Mouse (Mus musculus): ENCODE measurements around the gene Spop. TPM values are rescaled to one million over a fixed set of nuclear protein-coding genes. Genes with fewer than 3 reads are reported as not detected.

The Spop gene
- polyA plus RNA-seq, 1 experiment from 2014 or later, result 72.5 TPM

- peak; percentile 59 for ATAC-seq (ENCODE audit: low read depth)
- 0 out of 2 replicates have a peak within 1 kb of the TSS, but pooled peaks have one; percentile 9 for H3K9ac ChIP-seq (ENCODE audit: low read depth, low read length)
- H3K4me1 ChIP-seq (ENCODE audit: control insufficient read depth, low read depth, low read length), result peaks cover 5% of the 10 kb centered on the region
- no peak within 1 kb of the TSS for H3K27ac ChIP-seq (ENCODE audit: low read length)
- WGBS (ENCODE audit: insufficient replicate concordance), result under 1% methylated on average over 64 of the region's 66 CpGs
- peak within 1 kb of the TSS; percentile 52 for H3K4me3 ChIP-seq (ENCODE audit: low read depth, low read length)
- no peaks in the 10 kb centered on the region for H3K36me3 ChIP-seq (ENCODE audit: control insufficient read depth, insufficient read depth)
- H3K27me3 ChIP-seq (ENCODE audit: control insufficient read depth, insufficient read depth, low read depth, low read length), result peaks cover 66% of the 10 kb centered on the region
- H3K4me2 ChIP-seq (ENCODE audit: low read depth, low read length), result peak within 1 kb of the TSS; percentile 69
- H3K9me3 ChIP-seq (replicated peaks; ENCODE audit: control insufficient read depth, low read length), result no peaks in the 10 kb centered on the region
These were observed 100.5 kb downstream of the Spop start, which contains the start of gene Nxph3 for GRCm38 (mm10) chr11:95514298-95514861. Nxph3 (minus strand) TSS chr11:95514570.

DNA sequence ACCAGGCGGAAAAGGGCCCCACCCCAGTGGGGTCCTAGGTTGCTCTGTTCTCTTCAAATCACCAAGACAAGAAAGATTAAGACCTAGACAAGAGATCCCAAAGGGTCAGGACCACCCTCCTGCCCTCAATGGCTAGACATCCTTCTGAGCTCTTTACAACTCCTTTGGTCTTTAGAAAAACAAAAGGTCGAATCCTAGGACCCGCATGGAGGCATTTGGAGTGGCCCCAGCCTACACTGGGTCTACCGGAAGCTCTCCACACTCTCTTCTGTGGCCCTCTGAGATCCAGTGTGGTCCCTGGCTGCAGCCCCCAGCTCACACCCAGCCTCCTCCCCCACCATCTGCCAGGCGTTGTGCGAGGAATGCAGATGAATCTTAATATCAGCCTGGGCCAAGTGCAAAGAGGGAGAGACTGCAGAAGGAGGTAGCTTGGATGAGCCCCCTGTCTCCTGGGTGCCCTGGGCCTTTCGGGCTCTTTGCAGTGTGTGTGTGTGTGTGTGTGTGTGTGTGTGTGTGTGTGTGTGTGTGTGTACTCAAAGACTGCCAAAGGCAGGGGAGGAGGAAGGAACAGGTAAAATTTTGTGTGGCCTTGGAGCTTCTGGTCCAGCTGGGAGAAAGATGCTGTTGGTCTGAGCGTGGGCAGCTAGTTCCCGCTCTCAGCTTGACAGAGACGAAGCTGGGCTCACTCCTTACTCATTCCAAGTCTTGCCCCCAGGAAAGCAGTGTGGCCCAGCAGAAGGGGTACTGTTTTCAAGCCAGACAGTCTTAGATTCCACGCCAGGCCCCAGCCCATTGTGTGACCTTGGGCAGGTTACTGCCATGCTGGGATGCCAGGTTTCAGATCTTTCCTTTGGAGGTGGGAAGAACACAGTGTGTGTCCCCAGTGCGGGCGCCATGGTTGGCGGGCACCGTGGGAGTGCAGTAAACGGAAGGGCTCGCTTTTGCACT, 101.8 kb downstream of the Spop start:
- Histone ChIP-seq H3K4me3 (ENCODE audit: low read depth, low read length) (no peak overlapping the region), H3K27ac (ENCODE audit: low read length) (no peak overlapping the region), H3K36me3 (ENCODE audit: control insufficient read depth, insufficient read depth) (no peaks in the 10 kb centered on the region), H3K4me2 (ENCODE audit: low read depth, low read length) (no peak overlapping the region), H3K9me3 (replicated peaks; ENCODE audit: control insufficient read depth, low read length) (no peaks in the 10 kb centered on the region), H3K27me3 (ENCODE audit: control insufficient read depth, insufficient read depth, low read depth, low read length) (peaks cover 66% of the 10 kb centered on the region), H3K9ac (ENCODE audit: low read depth, low read length) (no peak overlapping the region), H3K4me1 (ENCODE audit: control insufficient read depth, low read depth, low read length) (peaks cover 8% of the 10 kb centered on the region)
- ATAC-seq (ENCODE audit: low read depth), result no peak
- 41% methylated on average over 17 of the region's 17 CpGs for WGBS (ENCODE audit: insufficient replicate concordance)

DNA sequence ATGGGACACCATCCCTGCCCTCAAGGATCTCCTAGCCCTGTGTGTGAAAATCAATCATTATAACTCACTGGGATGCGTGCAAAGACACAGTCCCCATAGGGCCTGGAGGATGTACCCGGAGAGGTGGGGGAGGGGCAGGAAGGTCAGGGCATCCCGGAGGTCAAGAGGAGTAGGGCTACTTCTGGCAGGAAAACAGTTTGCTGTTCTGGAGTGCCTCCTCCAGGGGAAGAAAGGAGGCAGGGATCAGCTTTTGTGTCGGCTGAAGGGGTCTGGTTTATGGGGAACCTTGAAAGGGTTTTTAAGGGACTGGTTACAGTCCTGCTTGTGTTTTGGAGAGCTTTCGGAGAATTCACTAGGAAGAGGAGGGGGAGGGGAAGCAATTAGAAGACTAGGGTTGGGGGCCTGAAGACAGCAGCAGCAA, 102.6 kb downstream of the Spop start:
- Histone ChIP-seq H3K4me3 (ENCODE audit: low read depth, low read length) (no peak overlapping the region), H3K9ac (ENCODE audit: low read depth, low read length) (no peak overlapping the region), H3K4me2 (ENCODE audit: low read depth, low read length) (no peak overlapping the region), H3K36me3 (ENCODE audit: control insufficient read depth, insufficient read depth) (no peaks in the 10 kb centered on the region), H3K9me3 (replicated peaks; ENCODE audit: control insufficient read depth, low read length) (no peaks in the 10 kb centered on the region), H3K27me3 (ENCODE audit: control insufficient read depth, insufficient read depth, low read depth, low read length) (peaks cover 63% of the 10 kb centered on the region), H3K27ac (ENCODE audit: low read length) (no peak overlapping the region), H3K4me1 (ENCODE audit: control insufficient read depth, low read depth, low read length) (peaks cover 13% of the 10 kb centered on the region)
- WGBS (ENCODE audit: insufficient replicate concordance), result 13% methylated on average over 5 of the region's 5 CpGs
- ATAC-seq (ENCODE audit: low read depth), result no peak

DNA sequence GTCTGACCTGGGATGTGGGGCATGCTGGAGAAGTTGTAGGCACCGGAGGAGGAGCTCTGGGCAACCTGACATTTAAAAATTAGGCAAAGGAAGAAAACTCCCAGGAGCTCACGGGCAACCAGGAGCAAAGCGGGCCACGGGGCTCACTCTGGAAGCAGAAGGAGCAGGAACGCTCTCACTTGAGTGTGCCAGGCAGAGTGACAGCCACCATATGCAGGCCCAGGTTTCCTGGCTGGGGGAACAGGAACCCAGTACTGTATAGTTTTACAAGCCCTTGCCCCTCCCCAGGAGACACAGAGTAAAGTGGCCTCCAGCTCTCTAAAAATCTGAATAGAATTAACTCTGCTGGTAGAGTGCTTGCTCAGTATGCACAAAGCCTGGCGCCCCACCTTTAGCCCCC, 103.3 kb downstream of the Spop start:
- Histone ChIP-seq H3K36me3 (ENCODE audit: control insufficient read depth, insufficient read depth) (no peaks in the 10 kb centered on the region), H3K4me1 (ENCODE audit: control insufficient read depth, low read depth, low read length) (peaks cover 14% of the 10 kb centered on the region), H3K27ac (ENCODE audit: low read length) (no peak overlapping the region), H3K9me3 (replicated peaks; ENCODE audit: control insufficient read depth, low read length) (no peaks in the 10 kb centered on the region), H3K4me3 (ENCODE audit: low read depth, low read length) (no peak overlapping the region), H3K27me3 (ENCODE audit: control insufficient read depth, insufficient read depth, low read depth, low read length) (peaks cover 57% of the 10 kb centered on the region), H3K9ac (ENCODE audit: low read depth, low read length) (no peak overlapping the region), H3K4me2 (ENCODE audit: low read depth, low read length) (no peak overlapping the region)
- ATAC-seq (ENCODE audit: low read depth), result no peak
- WGBS (ENCODE audit: insufficient replicate concordance), result 43% methylated on average over 6 of the region's 6 CpGs

DNA sequence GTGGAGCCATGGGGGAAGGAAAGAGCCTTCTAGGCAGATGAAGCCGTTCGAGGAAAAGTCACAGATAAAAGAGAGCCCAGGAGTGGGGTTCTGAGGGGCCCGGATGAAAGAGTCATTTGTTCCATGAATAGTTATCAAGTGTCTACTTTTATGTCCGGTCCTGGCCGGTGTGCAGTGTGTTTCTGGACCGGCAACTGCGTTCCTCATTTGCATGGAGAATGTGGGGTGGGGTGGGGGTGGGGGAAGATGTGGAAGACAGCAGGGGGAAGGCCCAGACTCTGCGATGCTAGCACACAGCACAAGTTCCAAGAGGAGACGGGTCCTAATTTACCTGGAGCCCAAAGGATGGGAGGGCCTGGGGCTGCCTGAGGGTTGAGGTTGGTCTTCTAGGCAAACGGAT, 105.4 kb downstream of the Spop start:
- Histone ChIP-seq H3K4me2 (ENCODE audit: low read depth, low read length) (no peak overlapping the region), H3K9me3 (replicated peaks; ENCODE audit: control insufficient read depth, low read length) (no peaks in the 10 kb centered on the region), H3K4me3 (ENCODE audit: low read depth, low read length) (no peak overlapping the region), H3K27ac (ENCODE audit: low read length) (no peak overlapping the region), H3K27me3 (ENCODE audit: control insufficient read depth, insufficient read depth, low read depth, low read length) (peaks cover 36% of the 10 kb centered on the region), H3K36me3 (ENCODE audit: control insufficient read depth, insufficient read depth) (no peaks in the 10 kb centered on the region), H3K9ac (ENCODE audit: low read depth, low read length) (no peak overlapping the region), H3K4me1 (ENCODE audit: control insufficient read depth, low read depth, low read length) (peaks cover 9% of the 10 kb centered on the region)
- WGBS (ENCODE audit: insufficient replicate concordance), result 66% methylated on average over 10 of the region's 10 CpGs
- ATAC-seq (ENCODE audit: low read depth), result no peak

- 37% methylated on average over 3 of the region's 3 CpGs for WGBS (ENCODE audit: insufficient replicate concordance)
- H3K36me3 ChIP-seq (ENCODE audit: control insufficient read depth, insufficient read depth), result no peaks in the 10 kb centered on the region
- no peak overlapping the region for H3K4me3 ChIP-seq (ENCODE audit: low read depth, low read length)
- H3K9me3 ChIP-seq (replicated peaks; ENCODE audit: control insufficient read depth, low read length), result no peaks in the 10 kb centered on the region
- H3K27me3 ChIP-seq (ENCODE audit: control insufficient read depth, insufficient read depth, low read depth, low read length), result peaks cover 29% of the 10 kb centered on the region
- H3K4me1 ChIP-seq (ENCODE audit: control insufficient read depth, low read depth, low read length), result peaks cover 8% of the 10 kb centered on the region
- H3K27ac ChIP-seq (ENCODE audit: low read length), result no peak overlapping the region
- ATAC-seq (ENCODE audit: low read depth), result no peak
- no peak overlapping the region for H3K9ac ChIP-seq (ENCODE audit: low read depth, low read length)
- no peak overlapping the region for H3K4me2 ChIP-seq (ENCODE audit: low read depth, low read length)
These were observed 106.1 kb downstream of the Spop start for GRCm38 (mm10) chr11:95519996-95520395.

- H3K27me3 ChIP-seq (ENCODE audit: control insufficient read depth, insufficient read depth, low read depth, low read length), result peaks cover 23% of the 10 kb centered on the region
- peak; percentile 70 for ATAC-seq (ENCODE audit: low read depth)
- no peaks in the 10 kb centered on the region for H3K9me3 ChIP-seq (replicated peaks; ENCODE audit: control insufficient read depth, low read length)
- WGBS (ENCODE audit: insufficient replicate concordance), result 3% methylated on average over 27 of the region's 27 CpGs
- no peak overlapping the region for H3K9ac ChIP-seq (ENCODE audit: low read depth, low read length)
- no peaks in the 10 kb centered on the region for H3K36me3 ChIP-seq (ENCODE audit: control insufficient read depth, insufficient read depth)
- H3K4me2 ChIP-seq (ENCODE audit: low read depth, low read length), result peak overlapping the region; percentile 68
- peaks cover 8% of the 10 kb centered on the region for H3K4me1 ChIP-seq (ENCODE audit: control insufficient read depth, low read depth, low read length)
- no peak overlapping the region for H3K27ac ChIP-seq (ENCODE audit: low read length)
- H3K4me3 ChIP-seq (ENCODE audit: low read depth, low read length), result peak overlapping the region; percentile 39
These were observed 106.7 kb downstream of the Spop start for GRCm38 (mm10) chr11:95520456-95521072.

GRCm38 (mm10) chr11:95521563-95521962, 107.7 kb downstream of the Spop start:
- 0 out of 2 replicates have a peak overlapping the region, but pooled peaks have one; percentile 12 for H3K4me3 ChIP-seq (ENCODE audit: low read depth, low read length)
- H3K4me1 ChIP-seq (ENCODE audit: control insufficient read depth, low read depth, low read length), result peaks cover 8% of the 10 kb centered on the region
- H3K4me2 ChIP-seq (ENCODE audit: low read depth, low read length), result peak overlapping the region; percentile 43
- ATAC-seq (ENCODE audit: low read depth), result 0 out of 2 replicates have a peak, but pooled peaks have one; percentile 32
- no peaks in the 10 kb centered on the region for H3K9me3 ChIP-seq (replicated peaks; ENCODE audit: control insufficient read depth, low read length)
- peaks cover 13% of the 10 kb centered on the region for H3K27me3 ChIP-seq (ENCODE audit: control insufficient read depth, insufficient read depth, low read depth, low read length)
- no peaks in the 10 kb centered on the region for H3K36me3 ChIP-seq (ENCODE audit: control insufficient read depth, insufficient read depth)
- H3K9ac ChIP-seq (ENCODE audit: low read depth, low read length), result no peak overlapping the region
- no peak overlapping the region for H3K27ac ChIP-seq (ENCODE audit: low read length)
- 2% methylated on average over 13 of the region's 13 CpGs for WGBS (ENCODE audit: insufficient replicate concordance)

All from liver, embryonic 16.5 days (tissue).